Mouse (Mus musculus): ENCODE measurements around the gene Trabd. TPM values are rescaled to one million over a fixed set of nuclear protein-coding genes. Genes with fewer than 3 reads are reported as not detected.

Gene Trabd
- total and polyA plus RNA-seq, 3 experiments = 39.2 to 74.7 (median 49.5) TPM

DNA sequence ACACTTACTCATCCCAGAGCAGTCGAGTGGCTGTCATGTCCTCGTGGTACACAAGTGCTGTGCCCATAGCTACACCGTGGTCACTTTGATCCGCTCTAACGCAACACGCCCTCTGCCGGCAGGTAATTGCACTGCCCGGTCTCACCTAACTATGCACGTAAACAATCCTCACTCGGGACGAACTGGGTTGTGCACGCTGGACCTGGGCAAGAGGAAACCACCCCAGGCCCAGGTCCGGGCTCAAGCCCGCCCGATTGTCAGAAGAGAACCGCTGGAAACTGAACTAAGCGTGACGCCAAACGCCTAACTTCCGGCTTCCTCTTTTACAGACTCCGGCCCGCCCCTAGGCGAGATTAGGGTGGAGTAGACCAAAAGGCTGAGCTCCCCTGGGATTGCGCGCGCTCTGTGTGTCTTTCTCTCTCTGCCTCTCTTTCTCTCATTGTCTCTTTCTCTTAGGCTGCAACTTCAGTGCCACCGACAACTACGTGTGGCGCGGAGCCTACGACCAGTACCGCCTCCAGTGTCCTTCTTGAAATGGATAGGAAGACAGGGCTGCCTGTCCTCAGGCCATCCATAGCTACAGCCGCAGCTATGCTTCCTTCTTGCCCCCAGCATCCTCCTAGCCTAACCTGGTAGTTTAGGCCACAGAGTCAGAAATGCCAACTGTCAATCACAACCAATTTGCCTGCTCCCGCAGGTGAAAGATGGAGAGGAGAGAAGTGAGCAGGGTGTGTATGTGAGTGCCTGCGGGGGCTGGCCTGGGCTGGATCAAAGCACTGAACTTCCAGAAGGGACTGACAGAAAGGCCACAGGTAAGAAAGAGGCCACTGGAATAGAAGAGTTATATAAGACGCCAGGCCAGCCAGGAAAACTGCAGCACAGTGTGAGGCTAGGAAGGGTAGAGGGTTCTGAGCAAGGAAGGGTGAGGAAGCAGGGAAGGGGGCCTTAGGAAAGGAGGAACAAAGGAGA, 53.7 kb downstream of the Trabd start, which contains the start of gene Hdac10 (continued):
- 0 out of 2 replicates have a peak, but pooled peaks have one; percentile 59 for TF ChIP-seq KAT2A (IDR thresholded peaks at IDR 0.05; ENCODE audit: insufficient replicate concordance, low read length)

DNA sequence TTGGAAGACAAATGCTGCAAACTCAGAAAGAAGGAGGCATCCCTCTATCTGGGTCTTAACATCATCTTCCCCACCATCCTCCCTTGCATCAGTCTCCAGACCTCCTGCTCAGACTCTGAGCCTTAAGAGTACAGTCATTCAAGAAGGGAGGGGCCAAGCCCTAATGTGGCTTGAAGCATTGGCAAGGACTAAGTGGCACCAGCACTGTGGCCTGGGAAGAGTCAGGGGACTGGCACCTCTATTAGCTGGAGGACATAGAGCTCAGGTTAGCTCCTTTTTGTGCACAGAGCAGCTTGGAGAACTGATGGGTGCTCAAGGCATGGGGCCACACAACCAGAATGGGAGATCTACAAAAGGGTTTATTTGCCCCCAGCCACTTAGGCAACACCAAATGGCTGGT, 55.3 kb downstream of the Trabd start:
- no peaks in the 10 kb centered on the region for H3K79me2 ChIP-seq (replicated peaks; ENCODE audit: control insufficient read depth, extremely low read depth, insufficient read depth, poor library complexity, severe bottlenecking)
- H3K27me3 ChIP-seq (replicated peaks) = peaks cover 38% of the 10 kb centered on the region
- DNase-seq (ENCODE audit: extremely low read depth) = no peak
- dilution Hi-C loops (cut with MboI; ENCODE audit: extremely low pct_ligation_motif_present, extremely low pct_unique_long_range_greater_than_20kb, low sequenced_read_pairs) = no loop called here
- in situ Hi-C loops (cut with MboI; ENCODE audit: low pct_ligation_motif_present, low pct_unique_long_range_greater_than_20kb, low sequenced_read_pairs) = no loop called here
- no peak overlapping the region for H3K27ac ChIP-seq (ENCODE audit: insufficient read depth, low read depth)
- TF ChIP-seq POLR2AphosphoS2 (IDR thresholded peaks at IDR 0.05; ENCODE audit: low read depth, low read length) (no peak), EP300 (IDR thresholded peaks at IDR 0.05; ENCODE audit: low read length) (no peak), ZKSCAN1 (IDR thresholded peaks at IDR 0.05; ENCODE audit: borderline replicate concordance, low read depth, low read length) (no peak), TBP (conservative IDR thresholded peaks at IDR 0.05; ENCODE audit: low read depth, low read length) (no peak), MYC (IDR thresholded peaks at IDR 0.05; ENCODE audit: low read depth, low read length) (no peak), ZMIZ1 (IDR thresholded peaks at IDR 0.05; ENCODE audit: low read depth, low read length) (no peak), GABPA (IDR thresholded peaks at IDR 0.05; ENCODE audit: insufficient replicate concordance, low read depth, low read length) (no peak), SMC3 (IDR thresholded peaks at IDR 0.05; ENCODE audit: low read depth, low read length) (no peak), TCF12 (IDR thresholded peaks at IDR 0.05; ENCODE audit: low read depth, low read length) (no peak), ETS1 (conservative IDR thresholded peaks at IDR 0.05; ENCODE audit: low read depth, low read length) (no peak), CHD1 (IDR thresholded peaks at IDR 0.05; ENCODE audit: low read depth, low read length) (no peak), NRF1 (IDR thresholded peaks at IDR 0.05; ENCODE audit: low read depth, low read length) (no peak)
- no peak overlapping the region for H3K4me3 ChIP-seq (replicated peaks in 1 of 3; ENCODE audit: low read depth in 2 of 3, low read length in 2 of 3, poor library complexity in 1 of 3)
- H3K4me2 ChIP-seq (ENCODE audit: insufficient read depth, low read depth, poor library complexity, severe bottlenecking) = no peak overlapping the region
- no peaks in the 10 kb centered on the region for H3K9me3 ChIP-seq (replicated peaks; ENCODE audit: low read length)
- H3K36me3 ChIP-seq (replicated peaks in 1 of 2; ENCODE audit: control insufficient read depth in 1 of 2, insufficient read depth in 1 of 2, low read length in 1 of 2) = peaks cover 2 to 18% of the 10 kb centered on the region in 2 experiments
- H3K4me1 ChIP-seq (ENCODE audit: control insufficient read depth in 1 of 2, insufficient read depth in 2 of 2) = peaks cover 21 to 56% of the 10 kb centered on the region in 2 experiments
- H3K9ac ChIP-seq (ENCODE audit: insufficient read depth, low read depth) = no peak overlapping the region

DNA sequence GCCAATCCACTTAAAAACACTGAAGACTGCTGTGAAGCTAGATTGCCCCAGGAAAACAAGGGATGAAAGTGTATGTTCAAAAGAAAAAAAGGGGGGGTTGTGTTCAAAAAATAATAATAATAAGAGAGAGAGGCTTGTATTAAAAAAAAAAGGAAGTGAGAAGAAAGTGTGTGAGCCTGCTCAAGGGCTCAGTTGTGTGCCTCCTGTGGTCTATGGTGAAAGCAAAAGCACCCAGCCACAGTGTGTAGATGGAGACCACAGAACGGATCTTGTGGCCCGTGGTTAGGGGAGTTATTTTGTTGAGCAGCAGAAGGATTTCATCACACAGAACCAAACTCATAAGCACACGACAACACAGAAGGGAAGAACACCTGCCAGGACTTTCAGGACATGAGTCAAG, 56.4 kb downstream of the Trabd start:
- Histone ChIP-seq H3K36me3 (replicated peaks in 1 of 2; ENCODE audit: control insufficient read depth in 1 of 2, insufficient read depth in 1 of 2, low read length in 1 of 2) (peaks cover 0 to 7% of the 10 kb centered on the region in 2 experiments), H3K4me3 (replicated peaks in 1 of 3; ENCODE audit: low read depth in 2 of 3, low read length in 2 of 3, poor library complexity in 1 of 3) (no peak overlapping the region), H3K27me3 (replicated peaks) (peaks cover 48% of the 10 kb centered on the region), H3K9me3 (replicated peaks; ENCODE audit: low read length) (no peaks in the 10 kb centered on the region), H3K79me2 (replicated peaks; ENCODE audit: control insufficient read depth, extremely low read depth, insufficient read depth, poor library complexity, severe bottlenecking) (no peaks in the 10 kb centered on the region), H3K9ac (ENCODE audit: insufficient read depth, low read depth) (no peak overlapping the region), H3K27ac (ENCODE audit: insufficient read depth, low read depth) (no peak overlapping the region), H3K4me2 (ENCODE audit: insufficient read depth, low read depth, poor library complexity, severe bottlenecking) (peak overlapping the region; percentile 60), H3K4me1 (ENCODE audit: control insufficient read depth in 1 of 2, insufficient read depth in 2 of 2) (peaks cover 21 to 57% of the 10 kb centered on the region in 2 experiments)
- in situ Hi-C loops (cut with MboI; ENCODE audit: low pct_ligation_motif_present, low pct_unique_long_range_greater_than_20kb, low sequenced_read_pairs) = no loop called here
- dilution Hi-C loops (cut with MboI; ENCODE audit: extremely low pct_ligation_motif_present, extremely low pct_unique_long_range_greater_than_20kb, low sequenced_read_pairs) = no loop called here
- peak; percentile 93 for DNase-seq (ENCODE audit: extremely low read depth)
- peak; percentile 79 for TF ChIP-seq ETS1 (conservative IDR thresholded peaks at IDR 0.05; ENCODE audit: low read depth, low read length)
- no peak for TF ChIP-seq USF2 (conservative IDR thresholded peaks at IDR 0.05; ENCODE audit: low read depth, low read length)
- no peak for TF ChIP-seq ZKSCAN1 (IDR thresholded peaks at IDR 0.05; ENCODE audit: borderline replicate concordance, low read depth, low read length)
- TF ChIP-seq CHD2 (IDR thresholded peaks at IDR 0.05; ENCODE audit: low read length) = no peak
- TF ChIP-seq PAX5 (IDR thresholded peaks at IDR 0.05; ENCODE audit: low read length) = no peak
- TF ChIP-seq ZMIZ1 (IDR thresholded peaks at IDR 0.05; ENCODE audit: low read depth, low read length) = no peak
- TF ChIP-seq SIN3A (IDR thresholded peaks at IDR 0.05; ENCODE audit: low read length) = peak; percentile 69
- peak; percentile 95 for TF ChIP-seq BHLHE40 (IDR thresholded peaks at IDR 0.05; ENCODE audit: low read depth, low read length)
- 0 out of 2 replicates have a peak, but pooled peaks have one; percentile 19 for TF ChIP-seq KAT2A (IDR thresholded peaks at IDR 0.05; ENCODE audit: insufficient replicate concordance, low read length)
- no peak for TF ChIP-seq POLR2AphosphoS2 (IDR thresholded peaks at IDR 0.05; ENCODE audit: low read depth, low read length)
- TF ChIP-seq TCF12 (IDR thresholded peaks at IDR 0.05; ENCODE audit: low read depth, low read length) = peak; percentile 83; the same call in 1 of the 2 replicates
- peak; percentile 97 for TF ChIP-seq IRF4 (IDR thresholded peaks at IDR 0.05; ENCODE audit: low read depth, low read length)
- no peak for TF ChIP-seq ZC3H11A (IDR thresholded peaks at IDR 0.05; ENCODE audit: low read depth, low read length)
- TF ChIP-seq EP300 (IDR thresholded peaks at IDR 0.05; ENCODE audit: low read length) = peak; percentile 93
- no peak for TF ChIP-seq USF1 (IDR thresholded peaks at IDR 0.05; ENCODE audit: low read depth, low read length)
- TF ChIP-seq HCFC1 (IDR thresholded peaks at IDR 0.05; ENCODE audit: low read depth, low read length) = peak; percentile 19; the same call in 1 of the 2 replicates
- TF ChIP-seq MAX (IDR thresholded peaks at IDR 0.05; ENCODE audit: low read length) = peak; percentile 64
- no peak for TF ChIP-seq CHD1 (IDR thresholded peaks at IDR 0.05; ENCODE audit: low read depth, low read length)
- TF ChIP-seq MYC (IDR thresholded peaks at IDR 0.05; ENCODE audit: low read depth, low read length) = peak; percentile 63
- TF ChIP-seq GABPA (IDR thresholded peaks at IDR 0.05; ENCODE audit: insufficient replicate concordance, low read depth, low read length) = no peak
- peak; percentile 89 for TF ChIP-seq ZNF384 (IDR thresholded peaks at IDR 0.05; ENCODE audit: low read depth, low read length)
- 0 out of 2 replicates have a peak, but pooled peaks have one; percentile 66 for TF ChIP-seq MAZ (IDR thresholded peaks at IDR 0.05; ENCODE audit: low read depth, low read length)

Measured in CH12.LX (cell line).